Mouse (Mus musculus) neural tube, embryonic 12.5 days (tissue): ENCODE measurements around the gene Kcnh4. TPM values are rescaled to one million over a fixed set of nuclear protein-coding genes. Genes with fewer than 3 reads are reported as not detected.

Experiments used
- ATAC-seq: fragments of 200-750 bp; cut with Nextera tagmentation; 2 replicates; pipeline ENCODE4 v1.8.0; 2017; ENCODE audit warnings: low read depth, mild to moderate bottlenecking, moderate TSS enrichment, moderate library complexity; ENCODE audit not compliant: low FRiP score
- H3K27ac ChIP-seq: fragments of 300-500 bp; sonication (generic); 2 replicates; pipeline ENCODE4 v1.5.1; 2016
- H3K27me3 ChIP-seq: fragments of 300-500 bp; sonication (generic); replicated peaks from 2 replicates; pipeline ENCODE4 v1.6.1; 2016; ENCODE audit warnings: mild to moderate bottlenecking
- H3K36me3 ChIP-seq: fragments of 300-500 bp; sonication (generic); 2 replicates; pipeline ENCODE4 v1.6.1; 2016; ENCODE audit warnings: mild to moderate bottlenecking
- H3K4me1 ChIP-seq: fragments of 300-500 bp; sonication (generic); 2 replicates; pipeline ENCODE4 v1.6.1; 2016
- H3K4me2 ChIP-seq: fragments of 300-500 bp; sonication (generic); replicated peaks from 2 replicates; pipeline ENCODE4 v1.6.1; 2016; ENCODE audit warnings: mild to moderate bottlenecking
- H3K4me3 ChIP-seq: fragments of 300-500 bp; sonication (generic); 2 replicates; pipeline ENCODE4 v1.5.1; 2016
- H3K9ac ChIP-seq: fragments of 300-500 bp; sonication (generic); 2 replicates; pipeline ENCODE4 v1.6.1; 2016; ENCODE audit warnings: mild to moderate bottlenecking
- H3K9me3 ChIP-seq: fragments of 300-500 bp; sonication (generic); 2 replicates; pipeline ENCODE4 v1.6.1; 2016; ENCODE audit warnings: mild to moderate bottlenecking
- WGBS: fragments of 180-500 bp; shearing (Covaris S2); methylation state at CpG from one replicate; pipeline ENCODE4 v1.1.7; 2016; 5-methylcytosine and 5-hydroxymethylcytosine counted together
- polyA plus RNA-seq: library from polyadenylated mRNA; unstranded; fragments of >200 nt; fragmentation: Nextera tagmentation; extraction: Ambion mirVana; gene quantifications from 2 replicates; pipeline ENCODE4 v1.2.1, GENCODE M21; 2016

Gene Kcnh4
- polyA plus RNA-seq, 1 experiment from 2014 or later: 4.4 TPM

DNA sequence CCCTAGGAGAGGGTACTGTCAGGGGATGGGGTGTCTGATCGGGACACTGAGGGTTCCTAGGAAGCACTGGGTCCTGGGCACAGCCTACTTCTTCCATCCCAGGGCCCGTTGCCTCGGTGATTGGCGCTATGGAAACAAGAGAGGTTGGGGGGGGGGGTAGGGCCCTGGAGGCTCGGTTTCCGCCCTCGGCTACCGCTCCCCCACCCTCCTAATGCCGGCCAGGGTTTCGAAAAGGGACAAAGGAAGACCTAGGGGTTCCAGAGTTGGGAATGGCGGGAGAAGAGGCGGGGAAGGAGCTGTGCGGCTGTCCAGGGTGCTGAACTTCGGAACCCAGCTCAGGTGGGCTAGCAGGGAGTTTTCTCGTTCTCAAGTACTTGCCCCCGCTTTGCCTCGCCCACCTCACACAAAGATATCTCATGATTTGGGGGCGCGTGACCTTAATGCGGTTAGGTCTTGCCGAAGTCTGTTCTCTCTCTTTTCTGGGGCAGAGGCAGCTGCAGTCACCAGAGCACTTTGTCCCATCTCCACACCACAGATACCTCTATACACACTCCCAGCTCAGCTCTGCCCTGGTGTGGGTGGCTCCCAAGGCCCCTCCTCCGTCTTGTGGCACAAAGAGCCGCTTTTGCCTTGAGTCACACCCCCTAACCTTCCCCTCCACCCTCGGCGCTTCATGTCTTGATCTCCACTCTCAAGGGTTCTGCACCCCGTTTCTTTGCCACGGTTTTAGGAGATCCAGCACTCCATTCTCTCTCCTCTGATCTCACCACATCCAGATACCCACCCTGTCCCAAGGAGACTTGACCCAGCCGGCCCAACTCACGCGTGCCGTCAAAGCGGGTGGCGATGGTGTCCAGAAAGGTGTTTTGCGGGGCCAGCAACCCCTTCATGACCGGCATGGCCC is 783 bp downstream of the Kcnh4 start:
- peak; percentile 44; the same call in 1 of the 2 replicates for ATAC-seq
- 1% methylated on average over 35 of the region's 35 CpGs for WGBS
- Histone ChIP-seq H3K4me1 (peaks cover 14% of the 10 kb centered on the region), H3K4me2 (peak overlapping the region; percentile 81), H3K36me3 (peaks cover 4% of the 10 kb centered on the region), H3K27me3 (peaks cover 38% of the 10 kb centered on the region), H3K4me3 (peak overlapping the region; percentile 43), H3K9ac (peak overlapping the region; percentile 61), H3K27ac (no peak overlapping the region), H3K9me3 (no peaks in the 10 kb centered on the region)

DNA sequence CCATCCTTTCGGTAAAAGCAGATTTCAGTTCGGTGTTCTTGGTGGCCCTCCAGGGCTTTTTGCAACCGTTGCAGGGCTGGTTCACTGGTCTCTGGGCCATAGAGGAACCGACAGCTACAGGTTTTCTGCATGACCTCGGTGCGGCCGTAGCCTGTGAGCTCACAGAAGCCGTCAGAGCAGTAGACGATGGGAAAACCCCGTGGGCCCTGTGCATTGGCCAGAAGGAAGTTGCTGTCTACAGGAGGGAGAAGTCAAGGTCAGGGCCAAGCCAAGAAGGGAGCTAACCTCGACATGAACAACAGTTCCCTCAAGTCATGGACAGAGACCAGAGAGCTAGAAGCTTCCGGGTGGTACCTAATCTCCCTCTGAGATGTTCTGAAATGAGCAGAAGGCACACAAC is 2.2 kb downstream of the Kcnh4 start:
- peaks cover 36% of the 10 kb centered on the region for H3K27me3 ChIP-seq
- 93% methylated on average over 12 of the region's 12 CpGs for WGBS
- no peak overlapping the region for H3K9ac ChIP-seq
- peaks cover 14% of the 10 kb centered on the region for H3K4me1 ChIP-seq
- no peak overlapping the region for H3K27ac ChIP-seq
- H3K4me3 ChIP-seq: no peak overlapping the region
- H3K36me3 ChIP-seq: peaks cover 4% of the 10 kb centered on the region
- no peaks in the 10 kb centered on the region for H3K9me3 ChIP-seq
- no peak for ATAC-seq
- H3K4me2 ChIP-seq: no peak overlapping the region

DNA sequence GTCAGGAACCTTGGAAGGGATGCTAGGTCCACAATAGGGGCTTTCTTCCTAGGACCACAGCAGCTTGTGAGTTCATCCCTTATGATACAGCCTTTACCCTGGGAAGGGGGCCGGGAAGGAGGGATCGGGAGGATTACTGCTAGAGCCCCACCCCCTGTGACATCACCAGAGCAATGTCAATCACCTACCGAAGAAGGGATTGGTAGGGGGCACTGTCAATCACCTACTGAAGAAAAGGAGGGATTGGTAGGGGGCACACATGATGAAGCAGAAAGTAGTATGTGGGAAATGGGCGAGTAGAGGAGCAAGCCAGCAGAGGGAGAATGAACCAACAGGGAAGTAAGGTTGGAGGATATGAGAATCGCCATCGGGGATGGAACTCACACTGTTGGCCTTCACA is 3.3 kb downstream of the Kcnh4 start:
- ATAC-seq: no peak
- no peak overlapping the region for H3K9ac ChIP-seq
- H3K36me3 ChIP-seq: peaks cover 4% of the 10 kb centered on the region
- peaks cover 13% of the 10 kb centered on the region for H3K4me1 ChIP-seq
- H3K27ac ChIP-seq: no peak overlapping the region
- H3K9me3 ChIP-seq: no peaks in the 10 kb centered on the region
- no peak overlapping the region for H3K4me2 ChIP-seq
- H3K4me3 ChIP-seq: no peak overlapping the region
- H3K27me3 ChIP-seq: peaks cover 29% of the 10 kb centered on the region
- 67% methylated on average over 6 of the region's 6 CpGs for WGBS

DNA sequence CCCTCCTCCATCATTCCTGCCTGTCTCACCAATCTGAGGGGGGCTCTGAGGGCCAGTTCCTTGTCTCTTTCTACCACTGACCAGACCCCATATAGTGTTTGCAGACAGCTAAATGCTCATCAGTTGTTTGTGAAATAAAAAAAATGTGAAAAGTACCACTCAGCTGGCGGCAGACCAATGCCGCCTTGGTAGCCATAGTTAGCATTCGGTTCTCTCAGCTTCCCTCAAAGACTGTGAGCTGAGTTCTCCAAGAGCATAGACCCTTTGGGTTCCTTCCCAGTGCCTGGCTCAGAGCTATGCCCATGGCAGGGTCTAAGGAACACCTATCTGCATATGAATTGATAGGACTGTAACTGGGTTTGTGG is 5.1 kb downstream of the Kcnh4 start:
- no peak overlapping the region for H3K27ac ChIP-seq
- H3K27me3 ChIP-seq: peaks cover 19% of the 10 kb centered on the region
- H3K9ac ChIP-seq: no peak overlapping the region
- peaks cover 11% of the 10 kb centered on the region for H3K4me1 ChIP-seq
- WGBS: 91% methylated on average over 3 of the region's 3 CpGs
- H3K9me3 ChIP-seq: no peaks in the 10 kb centered on the region
- H3K4me3 ChIP-seq: no peak overlapping the region
- ATAC-seq: no peak
- no peak overlapping the region for H3K4me2 ChIP-seq
- peaks cover 4% of the 10 kb centered on the region for H3K36me3 ChIP-seq

DNA sequence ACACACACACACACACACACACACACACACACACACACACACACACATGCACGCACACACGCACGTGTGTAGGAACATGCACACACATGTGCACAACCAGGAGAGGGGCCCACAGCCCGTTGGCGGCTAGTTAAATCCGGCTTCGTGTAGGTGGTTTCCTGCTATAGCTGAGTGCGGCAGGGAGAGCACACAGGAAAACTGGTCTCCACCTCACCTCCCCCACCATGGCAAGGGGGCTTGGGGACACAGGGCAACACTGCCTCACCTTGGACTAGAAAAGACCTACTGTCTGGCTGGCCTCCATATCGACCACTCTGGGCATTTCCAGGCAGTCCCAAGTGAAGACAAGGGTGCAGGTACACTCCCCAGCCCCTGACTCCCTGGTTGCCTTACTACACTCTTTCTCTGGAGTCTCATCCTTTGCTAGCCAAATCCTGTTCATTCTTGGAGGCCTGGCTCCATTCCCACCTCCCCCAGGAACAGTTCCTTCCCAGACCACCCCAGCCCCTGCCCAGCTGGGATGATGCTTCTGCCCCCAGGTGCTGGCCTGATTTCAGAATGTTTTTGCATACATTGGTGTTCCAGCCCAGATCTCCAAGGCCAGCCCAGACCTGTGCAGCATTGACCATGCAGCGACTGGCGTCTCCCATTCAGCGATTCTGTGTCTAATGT is 5.6 kb downstream of the Kcnh4 start:
- H3K4me1 ChIP-seq: peaks cover 6% of the 10 kb centered on the region; the same call in 1 of the 2 replicates
- no peak overlapping the region for H3K27ac ChIP-seq
- peaks cover 9% of the 10 kb centered on the region for H3K36me3 ChIP-seq
- H3K9ac ChIP-seq: no peak overlapping the region
- ATAC-seq: no peak
- 91% methylated on average over 11 of the region's 12 CpGs for WGBS
- peaks cover 19% of the 10 kb centered on the region for H3K27me3 ChIP-seq
- H3K9me3 ChIP-seq: no peaks in the 10 kb centered on the region
- H3K4me2 ChIP-seq: no peak overlapping the region
- H3K4me3 ChIP-seq: no peak overlapping the region

DNA sequence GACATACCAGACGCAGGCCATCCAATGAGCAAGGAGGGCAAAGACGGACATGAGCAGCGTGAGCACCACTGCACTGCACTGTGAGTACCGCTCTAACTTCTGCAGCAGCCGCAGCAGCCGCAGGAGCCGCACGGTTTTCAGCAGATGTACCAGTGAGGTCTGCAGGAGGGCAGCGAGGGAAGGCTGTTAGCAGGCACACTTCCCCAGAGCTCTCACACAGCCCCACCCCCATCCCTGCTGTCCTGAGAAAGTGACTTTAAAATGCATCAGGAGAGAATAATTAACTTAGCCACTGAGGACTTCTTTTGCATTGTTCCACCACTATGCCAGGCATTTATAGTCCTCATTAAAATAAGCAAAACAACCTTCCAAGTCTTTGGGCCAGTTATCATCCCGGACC is 7.4 kb downstream of the Kcnh4 start:
- Histone ChIP-seq H3K36me3 (peaks cover 10% of the 10 kb centered on the region), H3K9me3 (no peaks in the 10 kb centered on the region), H3K4me2 (no peak overlapping the region), H3K4me3 (no peak overlapping the region), H3K27me3 (peaks cover 12% of the 10 kb centered on the region), H3K27ac (no peak overlapping the region), H3K4me1 (peaks cover 5% of the 10 kb centered on the region; the same call in 1 of the 2 replicates), H3K9ac (0 out of 2 replicates have a peak overlapping the region, but pooled peaks have one; percentile 18)
- 25% methylated on average over 10 of the region's 10 CpGs for WGBS
- ATAC-seq: no peak

DNA sequence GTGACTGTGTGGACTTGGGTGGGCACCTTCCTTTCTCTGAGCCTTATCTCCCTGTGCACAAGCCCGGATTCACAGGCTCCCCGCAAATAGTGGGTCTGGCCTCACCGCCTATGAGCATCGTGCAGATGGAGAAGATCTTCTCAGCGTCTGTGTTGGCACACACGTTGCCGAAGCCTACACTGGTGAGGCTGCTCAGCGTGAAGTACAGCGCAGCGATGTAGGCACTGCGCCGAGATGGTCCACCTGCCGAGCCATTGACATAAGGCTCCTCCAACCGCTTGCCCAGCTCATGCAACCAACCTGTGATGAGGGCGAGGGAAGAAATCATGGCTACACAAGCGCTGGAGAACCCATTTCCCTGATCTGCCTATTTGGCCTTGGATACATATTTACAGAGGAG is 9.6 kb downstream of the Kcnh4 start:
- ATAC-seq: no peak
- H3K9me3 ChIP-seq: no peaks in the 10 kb centered on the region
- 88% methylated on average over 16 of the region's 16 CpGs for WGBS

DNA sequence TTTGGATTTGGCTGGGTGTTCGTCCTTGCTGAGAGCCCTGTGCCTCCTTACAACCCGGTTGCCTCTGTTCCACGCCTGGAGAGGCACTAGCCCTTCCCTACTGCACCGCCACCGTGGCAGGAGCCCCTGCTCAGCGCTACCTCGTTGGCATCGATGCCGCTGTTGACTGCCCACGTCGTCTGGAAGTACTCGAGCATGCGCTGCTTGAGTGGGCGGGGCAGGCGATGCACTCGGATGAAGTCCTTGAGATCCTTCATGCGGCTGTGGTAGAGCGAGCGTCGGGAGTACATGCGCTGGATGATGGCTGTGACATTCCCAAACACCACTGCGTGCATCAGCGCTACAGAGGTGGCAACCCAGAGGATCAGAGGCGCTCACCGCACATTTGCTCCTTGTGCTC is 10.3 kb downstream of the Kcnh4 start:
- H3K9me3 ChIP-seq: no peaks in the 10 kb centered on the region
- ATAC-seq: no peak
- WGBS: 52% methylated on average over 25 of the region's 25 CpGs
- H3K36me3 ChIP-seq: 0 out of 2 replicates have a peak, but pooled peaks cover 7% of the 10 kb centered on the region
- no peak overlapping the region for H3K9ac ChIP-seq
- peaks cover 12% of the 10 kb centered on the region for H3K27me3 ChIP-seq
- no peak overlapping the region for H3K4me2 ChIP-seq
- no peak overlapping the region for H3K27ac ChIP-seq
- H3K4me3 ChIP-seq: no peak overlapping the region
- H3K4me1 ChIP-seq: peaks cover 5% of the 10 kb centered on the region; the same call in 1 of the 2 replicates

More for the DNA sequence above, 9.6 kb downstream of the Kcnh4 start:
- H3K36me3 ChIP-seq: 0 out of 2 replicates have a peak, but pooled peaks cover 7% of the 10 kb centered on the region
- H3K27me3 ChIP-seq: peaks cover 12% of the 10 kb centered on the region
- no peak overlapping the region for H3K27ac ChIP-seq
- no peak overlapping the region for H3K4me3 ChIP-seq
- H3K4me2 ChIP-seq: no peak overlapping the region
- no peak overlapping the region for H3K9ac ChIP-seq
- peaks cover 5% of the 10 kb centered on the region; the same call in 1 of the 2 replicates for H3K4me1 ChIP-seq

DNA sequence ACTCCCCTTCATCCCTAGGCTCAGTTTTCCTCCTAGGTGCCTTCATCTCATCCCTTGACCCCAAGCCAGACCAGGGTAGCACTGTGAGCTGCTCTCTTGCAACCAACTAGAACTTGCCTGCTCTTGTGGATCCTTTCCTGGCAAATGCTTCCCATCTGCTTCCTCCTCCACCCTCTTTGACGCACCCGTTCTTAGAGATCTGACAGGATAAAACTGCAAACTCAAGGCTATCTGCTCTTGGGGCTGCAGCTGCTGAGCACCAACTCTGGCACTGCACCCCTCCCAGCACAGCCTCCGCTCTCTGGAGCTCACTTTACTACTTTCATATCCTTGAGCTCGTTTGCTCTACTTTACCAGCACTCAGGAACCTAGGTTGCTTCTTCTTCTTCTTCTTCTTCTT is 11.1 kb downstream of the Kcnh4 start:
- Histone ChIP-seq H3K27ac (no peak overlapping the region), H3K27me3 (peaks cover 9% of the 10 kb centered on the region), H3K4me3 (no peak overlapping the region), H3K4me1 (peaks cover 5% of the 10 kb centered on the region; the same call in 1 of the 2 replicates), H3K9me3 (no peaks in the 10 kb centered on the region), H3K36me3 (0 out of 2 replicates have a peak, but pooled peaks cover 7% of the 10 kb centered on the region), H3K4me2 (no peak overlapping the region), H3K9ac (no peak overlapping the region)
- WGBS: 83% methylated on average over 4 of the region's 4 CpGs
- ATAC-seq: no peak

DNA sequence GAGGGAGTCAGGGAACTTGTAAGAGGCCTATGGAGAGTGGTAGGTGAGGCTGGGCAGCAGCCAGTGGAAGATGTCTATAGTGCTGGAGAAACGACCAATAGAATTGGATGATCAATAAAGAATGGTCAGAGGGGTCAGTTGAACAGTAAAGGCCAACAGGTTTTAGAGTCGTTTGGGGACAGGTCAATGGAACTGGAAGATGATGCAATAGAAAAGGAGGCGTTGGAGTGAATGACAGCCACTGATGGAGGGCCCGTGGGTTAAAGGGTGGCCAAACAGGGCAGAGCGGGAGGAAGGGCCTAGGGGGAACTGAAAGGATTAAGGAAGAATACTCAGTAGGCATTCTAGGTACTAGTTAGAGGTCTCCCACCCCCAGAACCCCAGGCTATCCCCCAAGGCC is 12.6 kb downstream of the Kcnh4 start:
- WGBS: 68% methylated on average over 5 of the region's 5 CpGs
- ATAC-seq: no peak

DNA sequence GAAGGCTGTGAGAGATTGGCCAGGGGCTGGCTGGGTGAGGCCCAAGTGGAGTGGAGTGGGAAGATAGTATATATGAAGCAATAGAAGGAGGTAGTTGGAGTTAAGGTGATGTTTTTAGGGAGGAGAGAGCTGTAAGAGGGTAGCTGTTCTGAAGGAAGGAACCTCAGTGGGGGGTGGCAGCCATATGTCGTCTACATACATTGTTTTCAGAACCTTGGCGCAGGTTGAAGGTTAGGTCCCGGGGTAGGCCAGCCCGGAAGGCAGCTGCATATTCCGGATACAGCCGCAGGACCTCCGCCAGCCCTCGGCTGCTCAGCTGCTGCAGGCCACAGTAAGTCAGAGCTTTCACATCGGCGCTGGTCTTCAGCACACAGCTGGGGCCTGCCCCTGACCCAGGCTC is 13.2 kb downstream of the Kcnh4 start:
- peaks cover 9% of the 10 kb centered on the region for H3K27me3 ChIP-seq
- H3K4me3 ChIP-seq: no peak overlapping the region
- H3K36me3 ChIP-seq: 0 out of 2 replicates have a peak, but pooled peaks cover 7% of the 10 kb centered on the region
- no peak overlapping the region for H3K9ac ChIP-seq
- no peaks in the 10 kb centered on the region for H3K4me1 ChIP-seq
- H3K4me2 ChIP-seq: no peak overlapping the region
- no peaks in the 10 kb centered on the region for H3K9me3 ChIP-seq
- ATAC-seq: no peak
- 80% methylated on average over 10 of the region's 10 CpGs for WGBS
- no peak overlapping the region for H3K27ac ChIP-seq

More for the DNA sequence above, 12.6 kb downstream of the Kcnh4 start:
- Histone ChIP-seq H3K9ac (no peak overlapping the region), H3K4me3 (no peak overlapping the region), H3K9me3 (no peaks in the 10 kb centered on the region), H3K27ac (no peak overlapping the region), H3K4me2 (no peak overlapping the region), H3K27me3 (peaks cover 9% of the 10 kb centered on the region), H3K4me1 (peaks cover 3% of the 10 kb centered on the region; the same call in 1 of the 2 replicates), H3K36me3 (0 out of 2 replicates have a peak, but pooled peaks cover 7% of the 10 kb centered on the region)

DNA sequence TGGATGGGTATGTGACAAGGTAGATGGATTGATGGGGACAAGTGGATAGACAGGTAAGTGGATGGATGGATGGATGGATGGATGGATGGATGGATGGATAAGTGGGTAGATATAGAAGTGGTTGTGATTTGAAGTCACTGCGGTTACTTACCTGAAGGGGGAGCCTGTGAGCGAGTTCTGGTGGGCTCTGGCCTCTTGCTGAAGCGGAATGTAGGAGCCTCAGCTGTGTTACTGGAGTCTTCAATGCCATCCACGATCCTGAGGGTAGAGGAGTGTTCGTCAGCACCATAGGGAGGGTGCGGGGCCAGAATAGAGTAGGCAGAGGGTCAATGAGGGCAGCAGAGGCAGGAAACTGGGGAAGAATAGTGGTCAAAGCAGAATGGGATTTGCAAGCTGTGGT is 14.7 kb downstream of the Kcnh4 start:
- no peak overlapping the region for H3K9ac ChIP-seq
- WGBS: 14% methylated on average over 6 of the region's 6 CpGs
- no peak overlapping the region for H3K4me3 ChIP-seq
- peaks cover 9% of the 10 kb centered on the region for H3K27me3 ChIP-seq
- no peaks in the 10 kb centered on the region for H3K9me3 ChIP-seq
- H3K4me2 ChIP-seq: no peak overlapping the region
- no peak overlapping the region for H3K27ac ChIP-seq
- no peaks in the 10 kb centered on the region for H3K4me1 ChIP-seq
- H3K36me3 ChIP-seq: 0 out of 2 replicates have a peak, but pooled peaks cover 7% of the 10 kb centered on the region
- no peak for ATAC-seq
